In the genomic region with DNA sequence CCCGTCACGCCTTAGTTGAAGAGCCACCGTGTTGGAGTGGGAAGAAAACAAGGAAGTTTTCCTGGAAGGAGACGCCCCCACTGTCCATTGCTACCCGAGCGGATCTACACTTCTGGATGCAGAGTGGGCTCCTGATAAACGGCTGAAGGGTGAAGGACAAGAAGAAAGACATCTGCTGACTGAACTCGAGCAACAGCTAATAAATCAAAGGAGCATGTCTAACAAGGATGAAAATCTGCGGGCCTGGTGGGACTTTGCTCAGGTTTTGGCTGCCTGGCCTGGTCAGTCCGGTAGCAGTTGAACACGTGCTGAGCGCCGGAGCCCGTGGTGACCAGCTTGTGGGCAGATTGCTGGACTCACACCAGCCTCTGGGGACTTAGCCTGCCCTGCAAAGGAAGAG, we compare ENCODE assay signal across 8 mouse cellular contexts. TPM values are rescaled to one million over a fixed set of nuclear protein-coding genes. Genes with fewer than 3 reads are reported as not detected.
A peak's percentile ranks its signal among the peaks of the same experiment; 100 is the strongest.
DNase-seq lines count a peak whose midpoint lies in the region; ATAC-seq and TF ChIP-seq lines count a peak whose summit lies in the region.

No protein-coding gene starts in this region.

- 73% methylated on average over 14 of the region's 14 CpGs for WGBS in forebrain, embryonic 13.5 days
- 16% methylated on average over 14 of the region's 14 CpGs for whole genome bisulfite sequencing in kidney, postnatal 0 days
- WGBS in neural tube, embryonic 15.5 days, result 45% methylated on average over 14 of the region's 14 CpGs

- DNase-seq in left cerebral cortex, postnatal 4 days, result peak; percentile 41
- DNase-seq in left cerebral cortex, adult 8-10 months (ENCODE audit: low spot score in 2 of 2), result no peak
- DNase-seq in kidney, postnatal 0 days (ENCODE audit: low spot score), result peak; percentile 64
- DNase-seq in urinary bladder, postnatal 25 days (ENCODE audit: low spot score), result no peak
- no peak for DNase-seq in cerebellum, adult 11-12 months
- DNase-seq in lung, postnatal 14 days, result no peak

- H3K9ac ChIP-seq in forebrain, embryonic 13.5 days, result no peak overlapping the region
- no peak overlapping the region for H3K9ac ChIP-seq in kidney, postnatal 0 days (ENCODE audit: low read depth, low read length)
- no peak overlapping the region for H3K9ac ChIP-seq in neural tube, embryonic 15.5 days (replicated peaks)

- no peaks in the 10 kb centered on the region for H3K36me3 ChIP-seq in forebrain, embryonic 13.5 days (ENCODE audit: poor library complexity, severe bottlenecking)
- no peaks in the 10 kb centered on the region for H3K36me3 ChIP-seq in kidney, postnatal 0 days (ENCODE audit: insufficient read depth, low read length)
- no peaks in the 10 kb centered on the region for H3K36me3 ChIP-seq in neural tube, embryonic 15.5 days

- no peak overlapping the region for H3K4me3 ChIP-seq in forebrain, embryonic 13.5 days
- no peak overlapping the region for H3K4me3 ChIP-seq in kidney, postnatal 0 days (replicated peaks; ENCODE audit: low read depth, low read length)
- H3K4me3 ChIP-seq in neural tube, embryonic 15.5 days (replicated peaks), result no peak overlapping the region

- H3K9me3 ChIP-seq in forebrain, embryonic 13.5 days (replicated peaks), result no peaks in the 10 kb centered on the region
- H3K9me3 ChIP-seq in kidney, postnatal 0 days (replicated peaks; ENCODE audit: low read length), result no peaks in the 10 kb centered on the region
- H3K9me3 ChIP-seq in neural tube, embryonic 15.5 days (replicated peaks), result no peaks in the 10 kb centered on the region

- peak overlapping the region; percentile 49 for H3K4me2 ChIP-seq in forebrain, embryonic 13.5 days
- peak overlapping the region; percentile 34 for H3K4me2 ChIP-seq in kidney, postnatal 0 days (ENCODE audit: low read length)
- peak overlapping the region; percentile 46 for H3K4me2 ChIP-seq in neural tube, embryonic 15.5 days

- intact Hi-C loops in left cerebral cortex, postnatal 4 days (cut with DNase I), result no loop called here

- no peak for ATAC-seq in forebrain, embryonic 13.5 days
- ATAC-seq in kidney, postnatal 0 days (replicated peaks; ENCODE audit: low FRiP score, low read depth), result peak; percentile 34; the same call in 1 of the 2 replicates
- no peak for ATAC-seq in neural tube, embryonic 15.5 days (ENCODE audit: low FRiP score)

- H3K4me1 ChIP-seq in forebrain, embryonic 13.5 days, result peaks cover 8% of the 10 kb centered on the region; the same call in 1 of the 2 replicates
- H3K4me1 ChIP-seq in kidney, postnatal 0 days (replicated peaks; ENCODE audit: insufficient read depth, low read length), result peaks cover 7% of the 10 kb centered on the region; the same call in 1 of the 2 replicates
- H3K4me1 ChIP-seq in neural tube, embryonic 15.5 days, result peaks cover 22% of the 10 kb centered on the region

- no peaks in the 10 kb centered on the region for H3K27me3 ChIP-seq in forebrain, embryonic 13.5 days
- H3K27me3 ChIP-seq in kidney, postnatal 0 days (ENCODE audit: insufficient read depth, low read length), result no peaks in the 10 kb centered on the region
- no peaks in the 10 kb centered on the region for H3K27me3 ChIP-seq in neural tube, embryonic 15.5 days (replicated peaks)

- H3K27ac ChIP-seq in forebrain, embryonic 13.5 days, result no peak overlapping the region
- 0 out of 2 replicates have a peak overlapping the region, but pooled peaks have one; percentile 27 for H3K27ac ChIP-seq in kidney, postnatal 0 days
- no peak overlapping the region for H3K27ac ChIP-seq in neural tube, embryonic 15.5 days (replicated peaks)

- TF ChIP-seq CTCF in kidney, postnatal 0 days (IDR thresholded peaks at IDR 0.05; ENCODE audit: low read depth), result no peak

RNA-seq across cellular contexts. Expression of a gene that starts 0.6 kb away (rescaled TPM):
- total RNA-seq in left cerebral cortex, postnatal 4 days (2021), result 1 to 10 TPM; 1.4 to 1.5 TPM
- 10 to 100 TPM in 1 of 4 experiments, 1 to 10 TPM in 3; 5.5 to 10.1 (median 8.7) TPM for total RNA-seq in left cerebral cortex, adult 8-10 months (2022)
- 1.7 and 1.9 TPM in 2 replicates for polyA plus RNA-seq in forebrain, embryonic 13.5 days (2015; fragmentation: Nextera tagmentation; extraction: Ambion mirVana)
- polyA plus RNA-seq in kidney, postnatal 0 days (2015; fragmentation: Nextera tagmentation; extraction: Ambion mirVana), result 8.1 and 9.3 TPM in 2 replicates
- polyA plus RNA-seq in neural tube, embryonic 15.5 days (2015; fragmentation: Nextera tagmentation; extraction: Ambion mirVana), result 2.4 and 2.7 TPM in 2 replicates

RNA-seq across cellular contexts. Expression of a gene that starts 29.1 kb away (rescaled TPM):
- total RNA-seq in left cerebral cortex, postnatal 4 days (2021), result not detected
- total RNA-seq in left cerebral cortex, adult 8-10 months (2022), result not detected
- not detected in 2 replicates for polyA plus RNA-seq in forebrain, embryonic 13.5 days (2015; fragmentation: Nextera tagmentation; extraction: Ambion mirVana)
- not detected in 2 replicates for polyA plus RNA-seq in kidney, postnatal 0 days (2015; fragmentation: Nextera tagmentation; extraction: Ambion mirVana)
- polyA plus RNA-seq in neural tube, embryonic 15.5 days (2015; fragmentation: Nextera tagmentation; extraction: Ambion mirVana), result not detected in 2 replicates

RNA-seq across cellular contexts. Expression of a gene that starts 32.5 kb away (rescaled TPM):
- 1 to 10 TPM; 1.2 to 1.5 TPM for total RNA-seq in left cerebral cortex, postnatal 4 days (2021)
- 1 to 10 TPM; 1.9 to 3.4 (median 2.4) TPM for total RNA-seq in left cerebral cortex, adult 8-10 months (2022)
- 0.08 and 0.19 TPM in 2 replicates for polyA plus RNA-seq in forebrain, embryonic 13.5 days (2015; fragmentation: Nextera tagmentation; extraction: Ambion mirVana)
- polyA plus RNA-seq in kidney, postnatal 0 days (2015; fragmentation: Nextera tagmentation; extraction: Ambion mirVana), result 0.18 and 0.28 TPM in 2 replicates
- 0.67 and 0.74 TPM in 2 replicates for polyA plus RNA-seq in neural tube, embryonic 15.5 days (2015; fragmentation: Nextera tagmentation; extraction: Ambion mirVana)

Comparison
In these comparisons a context has a peak if more than half of its experiments do, and no peak if none do; other contexts are left out.
1. DNase-seq: peak in left cerebral cortex, postnatal 4 days (single experiment) and kidney, postnatal 0 days (single experiment); none in left cerebral cortex, adult 8-10 months (0 of 2), urinary bladder, postnatal 25 days (single experiment), cerebellum, adult 11-12 months (single experiment) and lung, postnatal 14 days (single experiment).
2. Peak in every context shown above with its lines, with median percentiles within 50 percentile points of each other: H3K4me2 ChIP-seq.